Mouse (Mus musculus) kidney, postnatal 0 days (tissue): ENCODE data around the gene Gorasp1. TPM values are rescaled to one million over a fixed set of nuclear protein-coding genes. Genes with fewer than 3 reads are reported as not detected.

ENCODE experiments used
- ATAC-seq: fragments of 200-750 bp; cut with Nextera tagmentation; replicated peaks from 2 replicates; pipeline ENCODE4 v1.8.0; 2017; ENCODE audit warnings: low read depth, moderate number of reproducible peaks, moderate TSS enrichment, moderate library complexity; ENCODE audit not compliant: low FRiP score
- DNase-seq: peaks from one replicate; pipeline ENCODE4 v3.0.0-alpha.2; 2016; ENCODE audit warnings: low spot score
- H3K27ac ChIP-seq: fragments of 300-500 bp; sonication (generic); 2 replicates; pipeline ENCODE4 v1.5.1; 2014; ENCODE audit warnings: mild to moderate bottlenecking
- H3K27me3 ChIP-seq: fragments of 300-500 bp; sonication (generic); 2 replicates; pipeline ENCODE4 v1.6.1; 2014; ENCODE audit warnings: low read length, mixed read lengths; ENCODE audit not compliant: insufficient read depth
- H3K36me3 ChIP-seq: fragments of 300-500 bp; sonication (generic); 2 replicates; pipeline ENCODE4 v1.6.1; 2014; ENCODE audit warnings: low read length, mixed read lengths; ENCODE audit not compliant: insufficient read depth
- H3K4me1 ChIP-seq: fragments of 300-500 bp; sonication (generic); replicated peaks from 2 replicates; pipeline ENCODE4 v1.6.1; 2014; ENCODE audit warnings: antibody characterized with exemption, low read length, mixed read lengths; ENCODE audit not compliant: insufficient read depth
- H3K4me2 ChIP-seq: fragments of 300-500 bp; sonication (generic); 2 replicates; pipeline ENCODE4 v1.6.1; 2014; ENCODE audit warnings: mild to moderate bottlenecking, low read length, moderate library complexity, mixed read lengths
- H3K4me3 ChIP-seq: fragments of 300-500 bp; sonication (generic); replicated peaks from 2 replicates; pipeline ENCODE4 v1.5.1; 2014; ENCODE audit warnings: low read depth, low read length
- H3K9ac ChIP-seq: fragments of 300-500 bp; sonication (generic); 2 replicates; pipeline ENCODE4 v1.6.1; 2014; ENCODE audit warnings: low read depth, low read length
- H3K9me3 ChIP-seq: fragments of 300-500 bp; sonication (generic); replicated peaks from 2 replicates; pipeline ENCODE4 v1.6.1; 2016; ENCODE audit warnings: low read length, inconsistent platforms, mixed read lengths
- CTCF ChIP-seq: IDR thresholded peaks from 2 replicates; pipeline ENCODE4 v1.5.1; 2016; ENCODE audit warnings: antibody characterized with exemption, low read depth, mild to moderate bottlenecking, moderate library complexity
- WGBS: fragments of 180-500 bp; shearing (Covaris S2); extraction: QIAGEN DNeasy Blood & Tissue Kit; methylation state at CpG from one replicate; pipeline ENCODE4 v1.1.7; 2014; 5-methylcytosine and 5-hydroxymethylcytosine counted together
- polyA plus RNA-seq: library from polyadenylated mRNA; unstranded; fragments of >200 nt; fragmentation: Nextera tagmentation; extraction: Ambion mirVana; gene quantifications from 2 replicates; pipeline ENCODE4 v1.2.1, GENCODE M21; 2015

Gene Gorasp1
- polyA plus RNA-seq: 18.3 and 19.1 TPM in 2 replicates

- peak; percentile 96 for ATAC-seq
- Histone ChIP-seq H3K4me1 (peaks cover 10% of the 10 kb centered on the region; the same call in 1 of the 2 replicates), H3K27ac (peak within 1 kb of the TSS; percentile 76), H3K36me3 (peaks cover 6% of the 10 kb centered on the region; the same call in 1 of the 2 replicates), H3K4me3 (peak within 1 kb of the TSS; percentile 60), H3K9me3 (no peaks in the 10 kb centered on the region), H3K4me2 (peak within 1 kb of the TSS; percentile 83), H3K27me3 (no peaks in the 10 kb centered on the region), H3K9ac (peak within 1 kb of the TSS; percentile 83)
- 0 out of 2 replicates have a peak, but pooled peaks have one; percentile 2 for TF ChIP-seq CTCF
- under 1% methylated on average over 40 of the region's 40 CpGs for WGBS
- peak; percentile 97 for DNase-seq
Observed at GRCm38 (mm10) chr9:119937005-119937773, at the start of gene Gorasp1, which contains the start of gene Ttc21a. TSS of gene Gorasp1 (minus strand) at chr9:119937565. TSS of gene Ttc21a (plus strand) at chr9:119937606.

- Histone ChIP-seq H3K9me3 (no peaks in the 10 kb centered on the region), H3K4me2 (no peak overlapping the region), H3K36me3 (no peaks in the 10 kb centered on the region), H3K9ac (no peak overlapping the region), H3K27ac (no peak overlapping the region), H3K4me3 (no peak overlapping the region), H3K27me3 (no peaks in the 10 kb centered on the region), H3K4me1 (peaks cover 19% of the 10 kb centered on the region; the same call in 1 of the 2 replicates)
- ATAC-seq (no peak), DNase-seq (no peak)
- no peak for TF ChIP-seq CTCF
- WGBS: 77% methylated on average over 10 of the region's 10 CpGs
Observed at GRCm38 (mm10) chr9:119985881-119986574, 48.7 kb upstream of the Gorasp1 start.

- peak within 1 kb of the TSS; percentile 84 for H3K9ac ChIP-seq
- H3K27me3 ChIP-seq: no peaks in the 10 kb centered on the region
- H3K9me3 ChIP-seq: no peaks in the 10 kb centered on the region
- no peak for TF ChIP-seq CTCF
- H3K27ac ChIP-seq: peak within 1 kb of the TSS; percentile 96
- 0 out of 2 replicates have a peak, but pooled peaks have one; percentile 1 for ATAC-seq
- H3K4me3 ChIP-seq: peak within 1 kb of the TSS; percentile 84
- peak; percentile 61 for DNase-seq
- H3K4me2 ChIP-seq: peak within 1 kb of the TSS; percentile 91
- peaks cover 27% of the 10 kb centered on the region for H3K4me1 ChIP-seq
- H3K36me3 ChIP-seq: no peaks in the 10 kb centered on the region
- WGBS: 12% methylated on average over 14 of the region's 14 CpGs
Observed at GRCm38 (mm10) chr9:119984536-119985011, 47.2 kb upstream of the Gorasp1 start, which contains the start of gene Csrnp1. TSS of gene Csrnp1 (minus strand) at chr9:119984658.

- Histone ChIP-seq H3K4me1 (peaks cover 34% of the 10 kb centered on the region), H3K9ac (peak overlapping the region; percentile 84), H3K27ac (peak overlapping the region; percentile 96), H3K27me3 (no peaks in the 10 kb centered on the region), H3K4me3 (peak overlapping the region; percentile 84), H3K4me2 (peak overlapping the region; percentile 91), H3K36me3 (no peaks in the 10 kb centered on the region), H3K9me3 (no peaks in the 10 kb centered on the region)
- TF ChIP-seq CTCF: no peak
- WGBS: 2% methylated on average over 73 of the region's 79 CpGs
- ATAC-seq (peak; percentile 75), DNase-seq (peak; percentile 92)
Observed at GRCm38 (mm10) chr9:119983585-119984535, 46.5 kb upstream of the Gorasp1 start.

GRCm38 (mm10) chr9:119982956-119983551, 45.7 kb upstream of the Gorasp1 start:
- Histone ChIP-seq H3K4me3 (peak overlapping the region; percentile 84), H3K27ac (peak overlapping the region; percentile 96), H3K4me1 (peaks cover 42% of the 10 kb centered on the region), H3K9ac (peak overlapping the region; percentile 84), H3K4me2 (peak overlapping the region; percentile 91), H3K36me3 (no peaks in the 10 kb centered on the region), H3K27me3 (no peaks in the 10 kb centered on the region), H3K9me3 (no peaks in the 10 kb centered on the region)
- WGBS: under 1% methylated on average over 46 of the region's 48 CpGs
- no peak for TF ChIP-seq CTCF
- peak; percentile 22 for ATAC-seq
- DNase-seq: no peak
